Mouse (Mus musculus): Measurements from ENCODE around the gene Abcd3.

The Abcd3 gene

GRCm38 (mm10) chr3:121737453-121737852 is 77.6 kb downstream of the Abcd3 start:
- DNase-seq = peak; percentile 44

GRCm38 (mm10) chr3:121736025-121736744 is 78.9 kb downstream of the Abcd3 start:
- peak; percentile 85 for DNase-seq

- no peak for DNase-seq
These were observed 79.6 kb downstream of the Abcd3 start for GRCm38 (mm10) chr3:121735542-121735941.

- DNase-seq = no peak
These were observed 85.4 kb downstream of the Abcd3 start for GRCm38 (mm10) chr3:121729678-121730077.

GRCm38 (mm10) chr3:121725651-121726050 is 89.5 kb downstream of the Abcd3 start:
- no peak for DNase-seq

GRCm38 (mm10) chr3:121724553-121724952 is 90.5 kb downstream of the Abcd3 start:
- DNase-seq = no peak

DNA sequence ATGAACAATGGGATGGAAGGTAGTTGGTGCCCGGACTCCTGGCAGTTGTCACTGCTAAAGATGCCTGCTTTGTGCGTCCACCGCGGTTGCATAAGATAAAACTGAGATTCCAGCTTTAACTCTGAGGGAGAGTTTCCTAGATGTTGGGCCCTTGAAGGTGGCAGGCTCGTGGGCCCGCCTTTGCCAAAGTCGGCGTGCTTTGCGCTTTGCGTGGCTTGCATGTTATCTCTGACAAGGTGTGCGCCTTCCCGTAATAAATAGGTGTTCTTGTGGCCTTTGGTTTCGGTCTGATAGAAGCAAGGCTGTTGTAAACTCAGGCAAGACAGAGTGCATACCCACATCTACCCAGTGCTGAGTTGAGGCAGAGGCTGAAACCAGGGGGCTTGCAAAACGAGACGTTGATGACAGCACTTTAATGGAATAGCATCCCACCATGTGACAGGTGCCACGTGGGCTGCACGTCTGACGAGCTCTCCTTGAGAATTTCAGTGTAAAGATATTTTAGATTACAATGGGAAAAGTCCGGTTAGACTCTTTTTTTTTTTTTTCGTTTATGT is 91.1 kb downstream of the Abcd3 start:
- DNase-seq = no peak

DNA sequence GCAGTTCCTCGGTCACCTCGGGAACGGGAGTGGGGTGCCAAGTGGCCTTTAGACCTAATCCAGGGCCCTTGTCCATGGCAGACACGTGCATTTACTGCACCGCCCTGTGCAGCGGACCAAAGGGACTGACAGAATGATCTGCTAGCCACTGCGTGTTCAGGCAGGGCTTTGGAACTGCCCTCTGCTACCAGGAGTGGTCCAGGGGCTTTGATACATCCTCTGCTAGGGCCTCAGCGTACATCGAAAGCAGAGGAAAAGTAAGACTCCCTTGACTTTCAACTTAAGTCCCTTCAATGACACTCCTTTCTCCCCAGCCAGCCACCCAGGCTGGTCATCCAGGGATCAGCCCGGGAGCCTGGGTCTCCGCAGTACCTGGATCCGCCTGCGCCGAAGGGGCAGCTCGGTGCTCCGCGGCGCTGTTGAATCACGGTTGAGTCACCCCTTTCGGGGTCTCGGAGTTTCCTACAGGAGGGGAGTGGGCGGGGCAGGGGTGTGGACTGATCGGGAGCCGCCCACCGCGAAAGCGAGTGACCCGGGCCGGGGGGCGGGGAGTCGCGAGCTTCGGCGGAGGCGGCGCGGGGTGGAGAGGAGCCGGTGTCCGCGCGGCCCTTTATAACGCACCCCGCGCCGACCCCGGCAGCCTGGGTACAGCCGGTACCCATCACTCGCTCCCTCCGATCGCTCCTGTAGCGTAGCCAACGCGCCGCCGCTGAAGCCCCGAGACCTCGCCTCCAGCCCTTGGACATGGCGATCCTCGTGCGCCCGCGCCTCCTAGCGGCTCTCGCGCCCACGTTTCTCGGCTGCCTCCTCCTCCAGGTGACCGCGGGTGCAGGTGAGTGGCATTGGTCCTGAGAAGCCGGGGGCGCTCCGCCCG is 91.9 kb downstream of the Abcd3 start, which contains the start of gene F3:
Gene F3 (plus strand): TSS at position 567 of the 874 bp plus-strand sequence.
- peak; percentile 73 for DNase-seq

DNA sequence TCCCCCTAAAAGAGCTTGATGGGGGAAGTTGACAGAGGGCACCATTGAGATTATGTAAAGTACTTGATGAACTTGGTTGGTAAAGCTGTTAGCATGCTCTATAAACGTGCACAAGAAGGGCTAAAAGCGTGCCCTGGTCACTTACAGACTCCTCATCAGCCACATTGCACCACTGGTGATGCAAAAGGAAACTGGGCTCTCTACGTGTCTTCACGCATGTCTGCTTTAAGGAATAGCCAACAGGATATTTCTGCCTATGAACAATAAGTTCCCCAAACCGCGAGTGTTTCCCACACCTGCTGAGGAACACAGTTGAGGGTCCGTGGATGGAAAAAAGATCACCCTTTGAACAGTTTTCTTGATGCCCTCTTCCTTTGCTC is 93.4 kb downstream of the Abcd3 start:
- no peak for DNase-seq

- DNase-seq = no peak
These were observed 94.1 kb downstream of the Abcd3 start for GRCm38 (mm10) chr3:121720801-121721690.

GRCm38 (mm10) chr3:121719701-121720100 is 95.4 kb downstream of the Abcd3 start:
- no peak for DNase-seq

GRCm38 (mm10) chr3:121718679-121719078 is 96.4 kb downstream of the Abcd3 start:
- no peak for DNase-seq

GRCm38 (mm10) chr3:121716480-121716879 is 98.6 kb downstream of the Abcd3 start:
- DNase-seq = no peak

GRCm38 (mm10) chr3:121715741-121716459 is 99.2 kb downstream of the Abcd3 start:
- DNase-seq = no peak

- DNase-seq = no peak
These were observed 99.8 kb downstream of the Abcd3 start for GRCm38 (mm10) chr3:121715336-121715735.

DNA sequence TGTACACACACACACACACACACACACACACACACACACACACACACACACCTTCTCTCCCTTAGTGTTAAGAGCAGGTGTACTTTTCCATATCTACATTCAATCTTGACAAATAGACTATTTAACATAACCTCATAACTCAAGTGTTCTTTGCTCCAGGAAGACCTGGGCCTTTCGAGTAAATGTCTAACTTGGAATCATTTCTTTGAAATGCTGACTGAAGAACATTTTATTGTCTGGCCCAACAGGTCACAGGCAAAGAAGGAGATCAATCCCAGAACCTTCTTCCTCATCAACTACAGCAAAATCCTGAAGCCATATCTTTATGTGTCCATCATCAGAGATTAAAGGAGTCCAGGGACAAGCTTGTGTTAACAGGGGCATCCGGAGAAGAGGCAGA is 100.6 kb downstream of the Abcd3 start:
- DNase-seq = no peak

DNA sequence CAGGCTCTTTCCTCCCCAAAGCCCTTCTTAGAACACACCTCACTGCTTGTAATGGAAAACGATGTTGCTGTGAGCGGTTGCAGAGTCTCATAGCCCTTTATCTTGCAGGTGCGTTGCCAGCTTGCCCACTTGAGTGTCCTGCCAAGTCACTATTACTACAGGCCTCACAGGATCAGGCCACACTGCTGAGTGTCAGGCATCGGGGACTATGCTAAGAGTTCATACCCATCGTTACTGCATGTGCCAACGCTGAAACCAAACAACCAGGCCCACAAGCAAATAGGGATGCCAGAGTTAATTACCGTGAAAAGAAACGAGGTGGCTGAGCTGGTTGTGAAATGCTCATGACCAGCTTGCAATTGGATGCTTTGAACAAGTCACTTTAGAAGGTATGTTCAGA is 101.3 kb downstream of the Abcd3 start:
- DNase-seq = no peak

DNA sequence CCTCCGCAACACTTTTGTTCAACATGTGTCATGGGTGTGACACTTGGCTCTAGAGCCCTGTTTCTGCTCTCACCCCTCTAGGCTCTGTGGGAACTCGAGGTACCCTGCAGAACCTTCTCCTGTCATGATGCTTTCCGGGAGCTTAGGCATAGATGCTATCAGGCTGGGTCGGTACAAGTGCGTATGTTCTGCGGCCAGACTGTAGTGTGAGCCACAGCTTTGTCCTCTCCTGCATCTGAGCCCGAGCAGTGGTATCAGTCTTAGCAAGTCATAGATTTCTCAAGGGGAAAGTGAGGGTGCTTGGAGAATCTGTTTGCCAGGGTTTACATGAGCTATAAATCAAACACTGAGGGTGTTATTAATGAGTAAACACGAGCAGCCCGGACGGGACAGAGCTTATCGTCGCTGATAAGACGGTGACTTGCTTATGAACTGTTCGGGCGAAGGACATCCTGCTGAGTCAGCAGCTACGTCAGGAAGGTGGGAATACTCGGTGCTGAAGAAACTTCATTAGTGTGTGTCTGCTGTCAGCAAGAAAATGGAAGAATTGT is 101.9 kb downstream of the Abcd3 start:
- DNase-seq = no peak

GRCm38 (mm10) chr3:121712222-121712621 is 102.9 kb downstream of the Abcd3 start:
- DNase-seq = no peak

DNA sequence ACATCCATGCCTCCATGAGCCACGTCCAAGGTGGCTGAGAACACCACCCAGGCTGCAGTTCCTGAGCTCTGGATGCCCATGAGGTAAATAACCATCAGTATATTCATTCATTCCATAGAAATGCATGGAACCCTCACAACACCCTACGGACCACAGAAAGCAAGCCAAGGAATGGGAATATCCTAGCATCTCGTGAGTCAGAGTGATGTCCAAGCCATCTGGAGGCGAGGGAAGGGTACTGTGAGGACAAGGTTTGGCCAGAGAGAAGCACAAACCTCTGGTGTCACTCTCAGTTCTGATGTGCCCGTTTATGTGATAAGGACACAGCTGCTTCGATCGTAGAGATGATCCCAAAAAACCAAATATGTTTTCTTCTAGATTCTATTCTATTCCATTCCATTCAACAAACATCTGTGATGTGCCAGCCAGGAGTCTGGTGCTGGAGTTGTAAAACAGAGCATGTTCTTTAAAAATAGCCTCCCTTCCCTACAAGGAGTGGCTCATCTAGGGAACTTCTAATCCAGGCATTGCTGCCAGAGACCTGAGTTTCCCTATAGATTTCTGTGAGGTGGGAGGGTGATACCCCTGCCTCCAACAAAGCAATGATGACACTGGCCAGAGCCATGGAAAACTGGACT is 104.1 kb downstream of the Abcd3 start:
- no peak for DNase-seq

Measured in right cerebral cortex, postnatal 14 days (tissue).